Mouse (Mus musculus) thymus, postnatal 14 days (tissue): Measurements from ENCODE around the gene Prpf3.
"Not testable (repeated sequence)": the region's sequence is repeated elsewhere in the genome, so short reads cannot be mapped to it uniquely, and the experiment has no call there.

Experiments used
- DNase-seq: peaks from one replicate; pipeline ENCODE4 v3.0.0; 2021

The Prpf3 gene

GRCm38 (mm10) chr3:95855502-95856089 is at the start of gene Prpf3:
TSS of gene Prpf3 (minus strand) at chr3:95855885.
- DNase-seq: peak; percentile 95

DNA sequence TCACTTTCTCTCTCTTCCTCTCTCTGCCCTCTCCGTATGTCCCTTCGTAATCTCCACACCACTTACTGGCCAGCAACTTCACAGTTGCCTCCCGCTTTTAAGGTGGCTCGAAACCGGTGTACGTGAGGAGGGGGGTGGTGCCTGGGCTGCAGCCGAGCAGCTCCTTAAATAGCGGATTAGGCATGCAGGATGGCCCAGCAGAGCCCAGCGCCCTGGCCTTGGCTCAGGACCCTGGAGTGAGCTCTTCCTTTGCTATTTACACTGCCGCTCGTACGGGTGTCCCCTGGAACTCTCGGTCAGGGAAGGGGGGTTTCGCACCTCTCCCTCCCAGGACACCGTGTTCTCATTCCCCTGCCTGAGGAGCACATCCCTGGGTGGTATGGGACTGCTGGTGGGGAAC is 48.9 kb upstream of the Prpf3 start, which contains the start of gene Car14:
Gene Car14 (minus strand): TSS at position 124 of the 400 bp plus-strand sequence.
- DNase-seq: no peak

DNA sequence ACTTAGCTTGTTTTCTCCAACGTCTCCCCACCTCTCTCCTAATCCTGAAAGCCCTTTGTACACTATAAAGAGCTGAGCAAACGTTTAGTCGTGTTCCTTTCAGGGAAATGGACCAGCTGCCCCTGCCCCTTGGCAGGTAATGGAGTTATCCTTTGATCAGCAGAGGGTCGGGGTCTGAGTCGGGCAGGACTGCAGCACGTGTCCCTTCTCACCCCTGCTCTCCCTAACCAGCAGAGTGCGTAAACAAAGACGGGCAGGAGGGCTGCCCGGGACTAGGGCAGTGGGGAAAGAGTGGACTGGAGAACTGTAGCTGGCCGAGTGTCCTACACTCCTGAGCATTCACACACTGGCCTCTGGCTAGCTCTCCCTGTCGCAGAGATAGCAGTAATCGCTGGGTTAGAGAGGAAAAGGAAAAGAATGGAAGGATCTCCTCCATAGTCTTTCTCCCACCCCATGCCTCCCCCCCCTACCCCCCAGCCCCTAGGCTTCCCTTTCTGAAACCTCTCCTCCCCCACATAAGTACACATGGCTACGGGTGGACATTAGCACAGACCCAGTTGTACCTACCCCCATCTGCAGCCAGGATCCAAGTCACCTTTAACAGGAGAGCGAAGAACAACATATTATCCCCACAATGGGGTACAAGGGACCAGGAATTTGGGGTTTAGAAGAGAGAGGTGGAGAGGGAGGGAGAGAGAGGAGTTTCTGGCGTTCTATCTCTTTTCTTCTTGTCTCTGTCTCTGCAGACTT is 48.2 kb upstream of the Prpf3 start:
- no peak for DNase-seq

- DNase-seq: no peak
These were observed 47.0 kb upstream of the Prpf3 start for GRCm38 (mm10) chr3:95902643-95903042.

DNA sequence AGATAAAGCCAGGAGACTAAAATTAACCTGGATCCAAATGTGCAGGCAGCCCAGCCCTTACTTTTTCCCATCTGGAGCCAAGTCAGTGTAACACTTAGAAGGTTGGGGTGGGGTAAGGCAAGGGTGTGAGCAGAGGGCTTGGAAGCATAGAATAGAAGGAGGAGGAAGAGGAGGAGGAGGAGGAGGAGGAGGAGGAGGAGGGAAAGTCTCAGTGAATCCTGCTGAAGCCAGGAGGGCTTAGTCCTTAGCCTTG is 46.6 kb upstream of the Prpf3 start:
- DNase-seq: no peak

- DNase-seq: no peak
These were observed 46.1 kb upstream of the Prpf3 start for GRCm38 (mm10) chr3:95901616-95902372.

DNA sequence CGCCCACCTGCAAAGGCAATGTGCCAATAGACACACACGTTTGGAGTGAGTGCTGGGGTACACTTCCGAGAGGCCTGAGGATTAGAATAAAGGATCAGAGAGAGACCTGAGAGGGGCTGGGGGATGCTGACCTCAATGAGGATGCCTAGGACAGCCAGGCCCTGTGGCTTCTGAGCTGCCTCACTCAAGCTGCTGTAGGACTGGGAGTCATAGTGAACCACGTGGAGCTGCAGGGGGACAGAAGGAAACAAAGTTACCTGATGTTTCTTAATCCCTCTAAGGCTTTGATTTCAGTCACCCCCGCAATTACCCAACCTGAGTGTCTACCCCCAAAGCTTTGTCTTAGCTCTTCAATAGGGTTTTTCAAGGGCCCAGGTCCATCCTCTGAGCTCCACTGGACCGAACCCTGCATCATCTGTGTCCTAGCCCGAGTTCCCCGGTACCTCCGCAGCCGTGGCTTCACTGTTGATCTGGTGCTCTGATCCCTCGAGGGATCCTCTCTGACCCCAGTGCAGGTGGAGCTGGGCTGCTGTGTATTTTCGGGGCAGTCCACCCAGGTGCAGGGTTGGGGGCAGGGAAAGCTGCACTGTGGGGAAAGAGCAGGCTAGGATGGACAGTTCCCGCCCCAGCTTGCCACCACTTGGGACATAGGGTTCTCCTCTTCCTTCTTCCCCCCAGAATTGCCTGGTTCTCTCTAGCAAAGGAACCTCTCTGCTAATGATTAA is 44.3 kb upstream of the Prpf3 start:
- no peak for DNase-seq

- not testable (repeated sequence) for DNase-seq
These were observed 39.8 kb upstream of the Prpf3 start for GRCm38 (mm10) chr3:95895501-95895900.

DNA sequence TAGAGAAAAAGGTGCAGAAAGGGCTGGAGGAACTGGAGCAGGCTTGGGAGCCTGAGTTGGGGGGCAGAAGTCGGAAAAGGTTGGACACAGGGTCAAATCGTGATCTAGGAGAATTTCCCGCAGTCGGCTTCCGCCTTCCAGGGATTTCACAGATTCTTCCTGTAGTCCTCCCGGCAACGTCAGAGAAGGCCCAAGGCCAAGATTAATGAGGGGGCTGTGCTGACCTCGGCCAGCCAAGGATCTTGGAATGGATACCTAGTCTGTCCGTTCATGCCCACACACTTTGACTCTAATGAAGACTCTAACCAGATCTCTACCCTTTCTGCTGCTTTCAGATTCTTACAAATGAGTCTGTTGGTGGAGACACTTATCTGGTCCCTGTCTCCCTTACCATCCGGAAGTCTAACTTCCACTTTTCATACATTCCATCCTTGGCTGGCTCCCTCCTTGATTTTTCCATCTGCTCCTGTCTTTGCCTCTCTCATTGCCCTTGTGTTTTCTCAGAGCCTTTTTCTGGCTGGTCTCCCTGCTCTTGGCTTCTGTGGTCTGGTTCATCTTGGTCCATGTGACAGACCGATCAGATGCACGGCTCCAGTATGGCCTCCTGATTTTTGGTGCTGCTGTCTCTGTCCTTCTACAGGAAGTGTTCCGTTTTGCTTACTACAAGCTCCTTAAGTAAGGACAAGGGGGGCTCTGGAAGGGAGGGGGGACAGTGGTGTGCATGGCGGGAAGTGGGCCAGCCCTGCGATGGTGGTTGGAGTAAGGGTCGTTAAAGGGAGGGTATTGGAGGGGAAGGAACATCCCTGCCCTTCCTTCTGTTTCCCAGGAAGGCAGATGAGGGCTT is 38.9 kb upstream of the Prpf3 start:
- peak; percentile 36 for DNase-seq

- peak; percentile 96 for DNase-seq
These were observed 38.1 kb upstream of the Prpf3 start, which contains the start of gene Aph1a for GRCm38 (mm10) chr3:95893606-95894316. TSS of gene Aph1a (plus strand) at chr3:95893969.

DNA sequence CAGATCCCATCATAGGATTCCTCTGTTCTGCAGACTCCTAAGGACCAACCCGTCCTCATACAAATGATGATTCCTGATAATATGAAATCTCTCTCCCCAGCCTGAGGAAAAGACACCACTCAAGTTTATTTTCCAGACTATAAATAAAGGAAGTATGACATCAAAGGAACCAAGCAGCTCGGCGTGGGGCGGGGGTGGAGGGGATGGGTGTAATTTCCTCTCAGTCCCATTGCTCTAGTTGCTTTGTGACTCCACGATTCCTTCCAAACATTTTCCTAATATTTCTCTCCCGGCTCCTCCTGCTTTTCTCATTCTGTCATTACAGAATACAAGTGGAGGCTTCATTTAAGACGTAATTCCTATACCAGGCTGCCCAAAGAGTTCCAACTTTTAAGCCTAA is 37.4 kb upstream of the Prpf3 start:
- peak; percentile 43 for DNase-seq

DNA sequence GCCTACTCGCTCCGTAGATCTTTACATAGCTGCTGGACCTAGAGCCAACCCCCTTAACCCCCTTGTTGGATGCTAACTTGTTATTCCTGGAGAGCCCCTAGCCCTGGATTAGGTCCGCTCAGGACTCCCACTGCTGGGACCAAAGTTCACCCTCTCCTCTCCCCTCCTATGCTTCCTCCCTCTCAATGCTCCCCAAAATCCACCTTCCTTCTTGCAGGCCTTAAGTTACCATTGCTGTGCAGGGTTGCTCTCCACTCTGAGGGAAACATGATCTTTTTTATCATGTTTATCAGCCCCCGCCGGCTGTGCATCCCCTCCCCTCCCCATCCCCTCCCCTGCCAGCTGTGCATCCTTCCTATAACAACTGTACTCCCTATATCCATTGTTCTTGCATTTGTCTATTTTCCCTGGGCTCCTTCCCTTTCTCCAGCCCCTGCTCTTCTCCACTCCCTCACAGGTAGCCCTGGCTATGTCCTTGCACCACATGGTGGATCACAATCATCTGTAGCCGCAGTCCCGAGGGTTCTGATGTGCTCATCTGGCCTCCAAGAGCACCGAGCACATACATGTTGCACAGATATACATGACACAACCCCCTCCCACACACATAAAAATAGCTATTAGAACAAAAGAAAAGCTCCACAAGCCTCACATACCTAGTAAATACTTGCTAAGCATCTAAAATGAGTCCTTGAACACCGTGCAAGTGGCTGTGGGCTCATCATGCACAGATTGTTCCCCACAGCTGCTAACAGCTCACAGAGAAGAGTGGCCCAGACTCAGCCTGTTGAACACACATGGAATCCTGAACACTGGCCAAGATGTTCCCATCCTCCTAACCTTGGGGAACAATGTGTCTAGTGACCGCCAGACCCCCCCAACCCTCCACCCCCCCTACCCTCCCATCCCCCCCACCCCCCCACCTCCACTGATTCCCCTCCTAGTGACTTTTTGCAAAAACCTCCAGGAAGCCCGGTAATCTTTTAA is 36.7 kb upstream of the Prpf3 start:
- peak; percentile 21 for DNase-seq

GRCm38 (mm10) chr3:95891211-95892065 is 35.8 kb upstream of the Prpf3 start, which contains the start of gene BC028528:
TSS of gene BC028528 (minus strand) at chr3:95892005.
- peak; percentile 29 for DNase-seq

GRCm38 (mm10) chr3:95889664-95890063 is 34.0 kb upstream of the Prpf3 start:
- DNase-seq: no peak

DNA sequence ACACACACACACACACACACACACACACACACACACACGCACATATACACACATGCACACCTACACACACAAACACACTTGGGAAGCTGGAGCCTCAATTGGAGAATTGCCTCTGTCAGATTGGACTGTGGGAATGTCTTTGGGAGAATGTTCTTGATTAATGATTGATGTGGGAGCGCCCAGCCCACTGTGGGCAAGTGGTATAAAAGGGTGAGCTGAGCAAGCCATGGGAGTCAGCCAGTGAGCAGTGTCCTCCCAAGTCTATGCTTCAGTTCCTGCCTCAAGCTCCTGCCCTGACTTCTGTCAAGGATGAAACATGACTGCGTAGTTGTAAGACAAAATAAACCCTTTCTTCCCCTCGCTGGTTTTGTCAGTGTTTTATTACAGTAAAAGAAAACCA is 31.9 kb upstream of the Prpf3 start:
- no peak for DNase-seq

DNA sequence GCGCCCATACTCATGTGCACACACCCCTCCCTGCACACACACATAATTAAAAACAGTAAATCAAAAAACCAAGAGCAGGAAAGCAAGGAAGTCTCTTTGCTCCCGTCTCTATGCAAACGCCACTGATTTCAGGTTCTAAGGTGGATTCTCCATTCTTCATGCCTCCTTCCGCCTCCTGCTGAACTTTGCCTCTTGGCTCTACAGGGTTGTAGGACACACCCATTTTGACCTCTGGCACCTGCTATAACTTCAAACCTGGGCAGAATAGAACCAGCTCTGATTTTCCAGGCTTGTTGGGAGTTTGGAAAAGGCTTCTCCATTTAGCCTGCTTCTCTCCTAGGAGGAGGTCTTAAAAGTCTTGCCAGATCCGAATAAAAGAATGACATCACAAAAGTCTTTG is 28.7 kb upstream of the Prpf3 start:
- DNase-seq: no peak

DNA sequence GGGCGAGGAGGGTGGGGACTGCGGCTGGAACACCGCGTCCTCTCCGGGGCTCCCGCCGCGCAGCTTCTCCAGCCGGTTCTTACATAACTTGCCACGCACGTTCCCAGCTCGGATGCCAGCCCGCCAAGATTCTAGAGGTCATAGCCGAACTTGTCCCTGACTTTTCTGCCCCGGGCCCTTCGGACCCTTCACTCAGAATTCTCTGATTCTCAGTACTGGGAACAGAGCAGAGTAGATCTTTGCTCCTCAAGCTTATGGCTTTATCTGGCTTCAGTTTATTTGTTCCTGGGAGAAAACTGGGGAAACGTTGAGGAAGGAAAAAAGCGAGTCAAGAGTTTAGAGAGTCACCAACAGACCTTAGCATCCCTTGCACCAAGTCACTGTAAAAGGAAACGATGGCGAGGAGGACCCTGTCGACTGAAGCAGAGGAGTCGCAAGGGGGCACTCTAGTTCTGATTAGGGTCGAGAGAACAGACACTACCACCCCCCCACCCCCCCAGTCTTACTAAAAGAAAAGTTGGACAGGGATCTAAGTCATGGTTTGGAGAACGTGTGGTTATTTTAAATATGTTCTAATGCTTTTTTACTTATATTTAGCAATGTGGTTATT is 27.2 kb upstream of the Prpf3 start:
- peak; percentile 86 for DNase-seq

DNA sequence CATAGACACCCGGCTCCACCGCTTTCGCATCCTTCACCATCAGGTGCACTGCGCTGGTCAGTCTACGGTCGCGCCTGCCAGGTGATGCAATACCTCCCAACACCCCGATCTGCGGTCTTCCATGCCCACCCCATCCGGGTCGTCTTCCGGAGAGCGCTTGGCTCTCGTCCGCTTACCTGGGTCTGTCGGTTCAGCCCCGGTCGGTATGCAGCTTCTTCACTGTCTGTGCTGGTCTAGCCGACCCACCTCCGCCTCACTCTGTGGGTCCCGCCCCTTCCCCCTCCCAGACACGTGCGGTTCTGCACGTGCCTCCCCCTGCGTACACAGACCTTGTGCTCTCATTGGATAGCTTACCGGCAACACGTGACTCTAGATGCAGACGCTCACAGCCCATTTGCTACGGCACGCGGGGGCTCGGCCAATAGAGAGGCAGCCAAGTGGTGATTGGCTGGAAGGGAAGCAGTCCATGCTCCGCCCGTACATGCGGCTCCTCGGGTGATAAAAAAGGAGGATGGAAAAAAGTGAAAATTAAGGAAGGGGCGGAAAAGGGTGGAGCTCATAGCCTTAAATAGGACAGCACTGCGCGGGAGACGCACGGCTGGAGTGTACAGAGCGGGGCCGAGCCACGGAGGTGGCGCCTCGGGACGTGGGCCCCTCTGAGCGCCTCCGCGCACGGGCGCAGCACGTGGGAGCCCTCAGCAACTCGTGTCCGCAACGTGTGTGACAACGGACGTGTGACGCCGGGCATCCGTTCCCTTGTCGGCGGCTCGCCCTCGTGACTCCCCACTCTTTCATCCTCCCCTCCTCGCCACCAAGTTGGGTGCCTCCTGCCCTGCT is 26.5 kb upstream of the Prpf3 start, which contains the start of gene Ciart:
Gene Ciart (minus strand): TSS at position 273 of the 837 bp plus-strand sequence.
- DNase-seq: peak; percentile 92
